Mouse (Mus musculus): ENCODE results near the gene Schip1. TPM values are rescaled to one million over a fixed set of nuclear protein-coding genes. Genes with fewer than 3 reads are reported as not detected.

The Schip1 gene
- polyA plus RNA-seq, 1 experiment from 2014 or later, result 65.8 TPM

DNA sequence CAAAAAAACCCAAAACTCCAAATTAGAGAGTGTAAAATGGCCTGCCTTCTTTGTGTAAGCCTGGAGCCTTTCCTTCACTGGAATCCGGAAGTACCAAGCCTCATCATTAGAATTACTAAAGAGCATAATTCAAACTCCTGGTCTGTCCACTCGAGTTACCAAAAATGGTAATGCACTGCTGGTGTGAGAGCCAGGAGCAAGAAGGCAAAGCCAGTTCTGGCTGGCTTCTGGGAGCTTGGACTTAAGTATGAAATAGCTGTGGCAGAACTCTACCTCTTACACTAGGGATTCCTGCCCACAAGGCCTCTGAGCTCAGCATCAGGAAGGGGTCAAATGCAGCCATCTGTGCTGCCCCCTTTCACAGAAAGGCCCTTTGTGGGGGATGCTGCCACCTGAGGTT lies 412.9 kb downstream of the Schip1 start:
- Histone ChIP-seq H3K4me1 (replicated peaks) (0 out of 2 replicates have a peak, but pooled peaks cover 2% of the 10 kb centered on the region), H3K27ac (no peak overlapping the region), H3K9ac (no peak overlapping the region), H3K4me2 (no peak overlapping the region), H3K4me3 (no peak overlapping the region), H3K9me3 (replicated peaks) (no peaks in the 10 kb centered on the region), H3K36me3 (no peaks in the 10 kb centered on the region), H3K27me3 (no peaks in the 10 kb centered on the region)
- 53% methylated on average over 2 of the region's 2 CpGs for WGBS
- ATAC-seq (replicated peaks; ENCODE audit: insufficient number of reproducible peaks, insufficient read depth, low FRiP score, low read depth), result no peak

DNA sequence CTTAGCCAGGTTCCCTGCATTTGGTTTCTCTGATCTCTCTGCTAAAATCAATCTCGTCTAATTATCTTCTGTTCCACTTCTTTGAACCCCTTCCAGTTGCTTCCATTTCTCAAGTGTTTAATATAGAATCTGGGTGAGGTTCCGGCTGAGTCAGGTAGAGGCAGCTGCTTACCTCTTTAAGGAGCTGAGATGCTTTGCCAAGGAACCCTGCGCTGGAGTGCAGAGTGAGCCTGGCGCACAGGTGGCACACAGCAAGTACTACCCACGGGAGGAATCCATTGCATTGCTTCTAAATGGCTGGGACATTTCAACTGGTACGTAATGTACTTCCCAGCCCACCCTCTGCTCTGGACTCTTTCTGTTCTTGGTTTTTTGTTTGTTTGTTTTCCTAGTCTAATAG lies 414.7 kb downstream of the Schip1 start:
- WGBS, result 83% methylated on average over 6 of the region's 6 CpGs
- Histone ChIP-seq H3K27ac (no peak overlapping the region), H3K9me3 (replicated peaks) (no peaks in the 10 kb centered on the region), H3K4me2 (no peak overlapping the region), H3K4me1 (replicated peaks) (0 out of 2 replicates have a peak, but pooled peaks cover 2% of the 10 kb centered on the region), H3K9ac (no peak overlapping the region), H3K27me3 (no peaks in the 10 kb centered on the region), H3K4me3 (no peak overlapping the region), H3K36me3 (no peaks in the 10 kb centered on the region)
- ATAC-seq (replicated peaks; ENCODE audit: insufficient number of reproducible peaks, insufficient read depth, low FRiP score, low read depth), result no peak

DNA sequence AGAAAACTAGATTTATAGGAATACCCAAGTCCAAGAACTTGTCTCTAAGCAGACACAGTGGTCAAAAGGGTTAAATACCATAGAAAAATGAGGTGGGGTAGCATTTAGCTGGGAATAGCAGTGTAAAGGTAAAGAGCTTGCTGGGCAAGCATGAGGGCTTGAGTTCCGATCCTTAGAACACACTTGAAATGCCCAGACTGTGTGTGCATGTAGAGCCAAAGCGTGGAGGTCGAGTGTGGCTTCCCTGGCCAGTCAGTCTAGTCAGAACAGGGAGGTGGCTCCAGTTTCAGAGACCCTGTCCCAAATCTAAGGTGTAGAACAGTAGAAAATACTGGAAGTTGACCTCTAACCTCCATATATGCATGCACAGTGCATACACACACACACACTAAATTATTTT lies 418.9 kb downstream of the Schip1 start:
- Histone ChIP-seq H3K27me3 (no peaks in the 10 kb centered on the region), H3K4me1 (replicated peaks) (peaks cover 5% of the 10 kb centered on the region; the same call in 1 of the 2 replicates), H3K4me2 (no peak overlapping the region), H3K36me3 (no peaks in the 10 kb centered on the region), H3K4me3 (no peak overlapping the region), H3K9me3 (replicated peaks) (no peaks in the 10 kb centered on the region), H3K27ac (no peak overlapping the region), H3K9ac (no peak overlapping the region)
- ATAC-seq (replicated peaks; ENCODE audit: insufficient number of reproducible peaks, insufficient read depth, low FRiP score, low read depth), result no peak
- WGBS, result 90% methylated on average over 3 of the region's 3 CpGs

DNA sequence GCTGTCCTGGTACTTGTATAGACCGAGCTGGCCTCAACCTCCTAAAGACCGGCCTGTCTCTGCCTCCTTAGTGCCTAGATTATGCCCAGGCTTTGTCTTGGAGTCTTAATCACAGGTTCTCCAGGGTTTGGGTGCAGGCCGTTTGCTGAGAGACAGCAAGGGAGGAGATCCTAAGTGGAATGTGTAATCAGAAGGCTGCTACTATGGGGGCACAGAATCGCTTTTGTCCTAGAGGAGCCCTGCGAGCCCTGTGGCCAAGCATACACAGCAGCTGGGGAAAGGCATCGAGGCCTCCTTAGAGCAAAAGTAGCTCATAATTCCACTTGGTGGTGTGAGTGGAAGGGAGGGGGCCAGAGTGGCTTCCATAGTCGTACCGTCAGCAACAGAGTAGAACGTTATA lies 419.4 kb downstream of the Schip1 start:
- Histone ChIP-seq H3K9me3 (replicated peaks) (no peaks in the 10 kb centered on the region), H3K4me1 (replicated peaks) (peaks cover 5% of the 10 kb centered on the region; the same call in 1 of the 2 replicates), H3K4me3 (no peak overlapping the region), H3K4me2 (no peak overlapping the region), H3K36me3 (no peaks in the 10 kb centered on the region), H3K9ac (no peak overlapping the region), H3K27ac (no peak overlapping the region), H3K27me3 (no peaks in the 10 kb centered on the region)
- ATAC-seq (replicated peaks; ENCODE audit: insufficient number of reproducible peaks, insufficient read depth, low FRiP score, low read depth), result no peak
- 87% methylated on average over 9 of the region's 9 CpGs for WGBS

DNA sequence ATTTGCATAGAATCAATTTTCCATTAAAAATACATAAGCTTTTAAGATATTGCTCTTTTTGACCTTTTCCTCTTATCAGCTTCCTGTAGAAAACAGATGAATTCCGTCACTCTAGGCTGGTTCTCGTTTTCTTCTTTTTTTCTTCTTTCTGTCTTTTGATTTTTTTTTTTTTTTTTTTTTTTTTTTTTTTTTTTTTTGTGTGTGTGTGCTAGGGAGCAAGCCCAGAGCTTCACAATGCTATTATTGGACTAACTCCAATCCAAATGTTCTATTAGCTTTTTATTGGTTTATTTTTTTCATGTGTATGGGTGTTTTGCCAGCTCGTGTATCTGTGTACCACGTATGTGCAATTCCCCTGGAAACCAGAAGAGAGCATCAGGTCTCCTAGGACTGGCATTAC lies 420.0 kb downstream of the Schip1 start:
- ATAC-seq (replicated peaks; ENCODE audit: insufficient number of reproducible peaks, insufficient read depth, low FRiP score, low read depth), result no peak
- Histone ChIP-seq H3K9me3 (replicated peaks) (no peaks in the 10 kb centered on the region), H3K4me2 (no peak overlapping the region), H3K36me3 (no peaks in the 10 kb centered on the region), H3K9ac (no peak overlapping the region), H3K4me1 (replicated peaks) (peaks cover 5% of the 10 kb centered on the region; the same call in 1 of the 2 replicates), H3K27me3 (no peaks in the 10 kb centered on the region), H3K27ac (no peak overlapping the region), H3K4me3 (no peak overlapping the region)
- 71% methylated on average over 4 of the region's 4 CpGs for WGBS

DNA sequence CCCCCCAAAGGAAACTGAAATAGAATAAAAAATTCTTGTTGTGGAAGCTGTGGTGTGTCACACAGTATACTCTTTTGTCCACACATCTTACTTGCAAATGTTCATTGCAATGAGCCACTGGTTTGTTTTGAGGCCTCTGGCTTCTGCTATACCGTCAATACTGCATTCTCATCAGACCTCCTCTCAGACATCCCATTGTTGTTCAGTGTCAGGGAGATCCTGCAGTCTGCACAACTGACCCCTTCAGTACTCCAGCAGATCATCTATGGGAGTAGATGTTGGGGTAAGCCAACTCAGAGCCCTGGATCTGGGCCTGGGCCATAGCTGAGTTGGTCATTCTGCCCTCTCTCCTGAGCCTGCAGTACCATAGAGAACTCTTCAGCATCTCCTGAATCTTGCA lies 423.0 kb downstream of the Schip1 start:
- Histone ChIP-seq H3K36me3 (no peaks in the 10 kb centered on the region), H3K27ac (no peak overlapping the region), H3K27me3 (no peaks in the 10 kb centered on the region), H3K4me1 (replicated peaks) (peaks cover 15% of the 10 kb centered on the region), H3K4me3 (no peak overlapping the region), H3K9me3 (replicated peaks) (no peaks in the 10 kb centered on the region), H3K4me2 (no peak overlapping the region), H3K9ac (no peak overlapping the region)
- ATAC-seq (replicated peaks; ENCODE audit: insufficient number of reproducible peaks, insufficient read depth, low FRiP score, low read depth), result no peak
- 85% methylated on average over 1 of the region's 1 CpGs for WGBS

DNA sequence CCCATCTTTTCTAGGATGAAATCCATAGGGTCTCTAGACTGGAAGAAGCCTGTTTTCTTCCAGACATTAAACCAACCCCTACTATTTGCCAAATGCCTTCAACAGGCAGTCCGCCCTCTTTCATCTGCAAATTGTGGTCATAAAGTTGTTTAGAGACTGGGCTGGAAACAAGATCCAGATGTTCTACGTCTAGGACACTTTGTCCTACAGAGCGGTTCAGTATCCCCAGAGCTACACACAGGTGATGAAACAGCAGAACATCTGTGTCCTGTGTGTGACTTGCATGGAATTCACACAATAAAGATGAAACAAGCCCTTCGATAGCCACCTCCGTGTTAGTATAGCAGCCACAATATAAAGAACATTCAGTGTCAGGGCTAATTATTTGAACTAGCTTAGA lies 423.7 kb downstream of the Schip1 start:
- Histone ChIP-seq H3K9me3 (replicated peaks) (no peaks in the 10 kb centered on the region), H3K36me3 (no peaks in the 10 kb centered on the region), H3K4me3 (no peak overlapping the region), H3K4me1 (replicated peaks) (peaks cover 22% of the 10 kb centered on the region), H3K27ac (no peak overlapping the region), H3K4me2 (no peak overlapping the region), H3K27me3 (no peaks in the 10 kb centered on the region), H3K9ac (no peak overlapping the region)
- no peak for ATAC-seq (replicated peaks; ENCODE audit: insufficient number of reproducible peaks, insufficient read depth, low FRiP score, low read depth)
- 63% methylated on average over 5 of the region's 5 CpGs for WGBS

DNA sequence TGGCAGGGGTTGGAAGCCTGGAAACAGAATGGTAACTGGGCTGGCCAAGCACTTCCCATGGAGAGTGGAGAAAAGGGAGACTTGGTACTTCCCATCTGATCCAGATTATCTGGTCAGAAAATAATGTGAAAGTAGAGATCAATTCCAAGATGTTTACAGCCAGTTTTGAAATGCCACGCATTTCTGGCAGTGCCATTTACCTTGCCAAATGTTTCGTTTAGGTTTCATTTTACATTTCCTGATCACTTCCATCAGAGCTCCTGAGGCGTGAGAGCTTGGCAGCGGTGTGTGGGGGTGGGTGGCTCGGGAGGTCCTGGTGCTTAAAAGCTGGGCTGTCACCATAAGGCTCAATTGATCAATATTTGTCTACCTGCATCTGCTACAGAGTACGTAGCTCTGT lies 426.9 kb downstream of the Schip1 start:
- no peaks in the 10 kb centered on the region for H3K9me3 ChIP-seq (replicated peaks)
- 74% methylated on average over 6 of the region's 6 CpGs for WGBS
- ATAC-seq (replicated peaks; ENCODE audit: insufficient number of reproducible peaks, insufficient read depth, low FRiP score, low read depth), result no peak
- H3K27ac ChIP-seq, result peak overlapping the region; percentile 98
- H3K27me3 ChIP-seq, result no peaks in the 10 kb centered on the region
- H3K4me3 ChIP-seq, result no peak overlapping the region
- peaks cover 32% of the 10 kb centered on the region for H3K4me1 ChIP-seq (replicated peaks)
- no peaks in the 10 kb centered on the region for H3K36me3 ChIP-seq
- H3K9ac ChIP-seq, result no peak overlapping the region
- no peak overlapping the region for H3K4me2 ChIP-seq

DNA sequence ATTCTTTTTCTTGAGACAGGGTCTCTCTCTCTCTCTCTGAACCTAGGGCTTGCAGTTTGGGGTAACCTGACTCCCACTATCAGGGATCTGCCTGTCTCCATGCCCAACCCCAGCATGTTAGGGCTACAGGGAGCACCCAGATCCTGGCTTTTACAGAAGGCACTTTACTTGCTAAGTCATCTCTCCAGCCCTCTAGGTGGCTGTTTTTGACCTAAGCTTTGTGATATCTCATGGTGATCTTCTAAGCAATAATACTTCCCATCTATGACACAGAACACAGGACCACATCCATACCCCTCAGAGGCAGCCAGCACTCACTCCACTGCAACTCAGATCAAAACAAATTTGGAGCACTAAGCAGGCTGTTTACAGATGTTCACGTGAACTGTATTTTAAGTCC lies 427.5 kb downstream of the Schip1 start:
- H3K9ac ChIP-seq, result no peak overlapping the region
- H3K27me3 ChIP-seq, result no peaks in the 10 kb centered on the region
- peaks cover 34% of the 10 kb centered on the region for H3K4me1 ChIP-seq (replicated peaks)
- H3K4me3 ChIP-seq, result no peak overlapping the region
- no peaks in the 10 kb centered on the region for H3K36me3 ChIP-seq
- ATAC-seq (replicated peaks; ENCODE audit: insufficient number of reproducible peaks, insufficient read depth, low FRiP score, low read depth), result no peak
- peak overlapping the region; percentile 98 for H3K27ac ChIP-seq
- peak overlapping the region; percentile 87 for H3K4me2 ChIP-seq
- H3K9me3 ChIP-seq (replicated peaks), result no peaks in the 10 kb centered on the region
- 58% methylated on average over 1 of the region's 1 CpGs for WGBS

DNA sequence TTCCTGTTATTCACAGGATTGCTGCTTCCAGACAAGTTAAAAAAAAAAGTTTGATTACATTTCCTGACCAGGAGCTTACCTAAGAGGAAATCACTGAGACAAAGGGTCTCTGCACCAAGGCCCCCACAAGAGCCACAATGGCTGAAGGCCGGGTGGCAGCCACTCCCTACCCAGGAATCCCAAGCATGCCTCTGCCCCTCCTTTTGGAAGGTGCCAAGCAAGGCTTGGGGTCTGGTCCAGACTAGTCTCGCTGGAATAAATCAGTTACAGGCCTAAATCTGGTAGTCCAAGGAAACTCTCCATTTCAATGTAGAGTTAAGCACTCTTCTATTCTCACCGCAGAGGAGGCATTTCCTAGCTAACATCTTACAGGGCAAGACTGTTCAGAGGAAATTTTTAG lies 427.9 kb downstream of the Schip1 start:
- WGBS, result 20% methylated on average over 3 of the region's 3 CpGs
- no peaks in the 10 kb centered on the region for H3K27me3 ChIP-seq
- no peak for ATAC-seq (replicated peaks; ENCODE audit: insufficient number of reproducible peaks, insufficient read depth, low FRiP score, low read depth)

DNA sequence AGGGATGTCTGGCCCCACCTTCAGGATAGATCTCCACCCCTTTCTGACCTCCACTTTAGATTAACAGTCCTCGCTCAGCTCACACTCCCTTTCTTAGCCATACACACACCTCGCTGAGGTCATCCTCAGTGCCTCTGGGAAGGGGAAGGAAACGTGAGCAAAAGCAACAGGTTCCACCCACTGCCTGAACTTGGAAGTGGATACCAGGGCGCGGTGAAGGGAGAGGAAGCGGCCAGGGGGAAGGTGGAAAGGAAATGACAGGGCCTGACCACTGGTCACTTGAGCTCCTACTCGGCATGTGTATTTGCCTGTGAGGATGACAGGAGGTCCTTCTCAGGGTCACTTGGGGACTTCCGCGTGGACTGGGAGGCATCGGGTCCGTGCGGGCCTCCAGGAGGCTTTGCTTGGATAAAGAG lies 428.6 kb downstream of the Schip1 start:
- peak; percentile 71 for ATAC-seq (replicated peaks; ENCODE audit: insufficient number of reproducible peaks, insufficient read depth, low FRiP score, low read depth)
- H3K4me3 ChIP-seq, result peak overlapping the region; percentile 87
- H3K36me3 ChIP-seq, result no peaks in the 10 kb centered on the region
- H3K27me3 ChIP-seq, result no peaks in the 10 kb centered on the region
- H3K9ac ChIP-seq, result peak overlapping the region; percentile 89
- peaks cover 30% of the 10 kb centered on the region for H3K4me1 ChIP-seq (replicated peaks)
- peak overlapping the region; percentile 87 for H3K4me2 ChIP-seq
- H3K9me3 ChIP-seq (replicated peaks), result no peaks in the 10 kb centered on the region
- 1% methylated on average over 12 of the region's 12 CpGs for whole genome bisulfite sequencing
- H3K27ac ChIP-seq, result peak overlapping the region; percentile 98

More for the DNA sequence above, 427.9 kb downstream of the Schip1 start:
- Histone ChIP-seq H3K9ac (peak overlapping the region; percentile 89; the same call in 1 of the 2 replicates), H3K4me1 (replicated peaks) (peaks cover 34% of the 10 kb centered on the region), H3K4me2 (peak overlapping the region; percentile 87), H3K27ac (peak overlapping the region; percentile 98), H3K36me3 (no peaks in the 10 kb centered on the region), H3K9me3 (replicated peaks) (no peaks in the 10 kb centered on the region), H3K4me3 (peak overlapping the region; percentile 87)

DNA sequence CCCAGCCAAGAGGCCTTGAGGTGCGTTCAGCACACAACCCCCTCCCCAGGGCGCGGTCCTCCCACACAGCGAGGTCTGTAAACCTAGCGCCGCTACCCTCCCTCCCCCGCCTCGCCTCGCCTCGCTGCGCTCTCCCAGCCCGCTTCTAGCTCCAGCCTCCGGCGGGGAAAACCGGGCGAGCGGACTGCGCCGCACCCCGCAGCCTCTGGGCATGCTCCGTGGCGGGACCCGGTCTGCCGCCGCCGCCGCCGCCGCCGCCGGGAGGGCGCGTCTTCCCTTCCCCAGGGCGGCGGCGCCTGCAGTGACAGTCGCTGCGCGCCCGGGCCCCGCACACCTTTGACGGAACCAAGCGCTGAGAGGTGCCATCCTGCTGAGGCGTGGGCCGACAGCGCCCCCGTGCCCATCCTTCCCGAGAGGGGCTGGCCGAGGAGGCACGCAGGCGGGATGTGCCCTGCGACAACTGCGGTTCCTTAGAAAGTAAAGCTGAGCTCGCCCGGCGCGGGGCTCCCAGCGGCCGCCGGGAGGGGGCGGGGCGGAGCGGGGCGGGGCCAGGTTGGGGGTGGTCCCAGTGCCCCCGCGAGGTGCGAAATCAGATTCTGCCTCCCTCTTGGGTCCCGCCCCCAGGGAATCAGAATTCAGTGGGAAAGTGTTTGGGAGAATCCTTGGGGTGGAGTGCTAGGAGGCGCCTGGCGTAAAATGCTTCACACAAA lies 429.1 kb downstream of the Schip1 start:
- WGBS, result under 1% methylated on average over 66 of the region's 70 CpGs
- peak; percentile 77 for ATAC-seq (replicated peaks; ENCODE audit: insufficient number of reproducible peaks, insufficient read depth, low FRiP score, low read depth)
- H3K36me3 ChIP-seq, result no peaks in the 10 kb centered on the region
- H3K4me3 ChIP-seq, result peak overlapping the region; percentile 87
- no peaks in the 10 kb centered on the region for H3K27me3 ChIP-seq
- peaks cover 29% of the 10 kb centered on the region for H3K4me1 ChIP-seq (replicated peaks)
- H3K4me2 ChIP-seq, result peak overlapping the region; percentile 87
- H3K9me3 ChIP-seq (replicated peaks), result no peaks in the 10 kb centered on the region
- peak overlapping the region; percentile 98 for H3K27ac ChIP-seq
- H3K9ac ChIP-seq, result peak overlapping the region; percentile 89
